Mouse (Mus musculus) bone marrow macrophage, adult 2 months (primary cell): ENCODE data around the gene Gpld1.

ENCODE experiments used
- CTCF ChIP-seq: IDR thresholded peaks from 2 replicates; pipeline ENCODE4 v1.5.1; 2012; ENCODE audit warnings: low read depth, mild to moderate bottlenecking, low read length, moderate library complexity
- POLR2A ChIP-seq: IDR thresholded peaks from 2 replicates; pipeline ENCODE4 v1.6.1; 2012; ENCODE audit warnings: mild to moderate bottlenecking, low read depth, low read length, borderline replicate concordance

- TF ChIP-seq CTCF (no peak), POLR2A (no peak)
Measured at GRCm38 (mm10) chr13:24943303-24943702, 351 bp downstream of the Gpld1 start.
